Mouse (Mus musculus): ENCODE measurements at regions not wholly inside any gene's neighbourhood (a gene's known extent, or its start where the extent isn't known, plus 50 kb on each side); places are given as distances from the start of the nearest gene placed in this dataset.

DNA sequence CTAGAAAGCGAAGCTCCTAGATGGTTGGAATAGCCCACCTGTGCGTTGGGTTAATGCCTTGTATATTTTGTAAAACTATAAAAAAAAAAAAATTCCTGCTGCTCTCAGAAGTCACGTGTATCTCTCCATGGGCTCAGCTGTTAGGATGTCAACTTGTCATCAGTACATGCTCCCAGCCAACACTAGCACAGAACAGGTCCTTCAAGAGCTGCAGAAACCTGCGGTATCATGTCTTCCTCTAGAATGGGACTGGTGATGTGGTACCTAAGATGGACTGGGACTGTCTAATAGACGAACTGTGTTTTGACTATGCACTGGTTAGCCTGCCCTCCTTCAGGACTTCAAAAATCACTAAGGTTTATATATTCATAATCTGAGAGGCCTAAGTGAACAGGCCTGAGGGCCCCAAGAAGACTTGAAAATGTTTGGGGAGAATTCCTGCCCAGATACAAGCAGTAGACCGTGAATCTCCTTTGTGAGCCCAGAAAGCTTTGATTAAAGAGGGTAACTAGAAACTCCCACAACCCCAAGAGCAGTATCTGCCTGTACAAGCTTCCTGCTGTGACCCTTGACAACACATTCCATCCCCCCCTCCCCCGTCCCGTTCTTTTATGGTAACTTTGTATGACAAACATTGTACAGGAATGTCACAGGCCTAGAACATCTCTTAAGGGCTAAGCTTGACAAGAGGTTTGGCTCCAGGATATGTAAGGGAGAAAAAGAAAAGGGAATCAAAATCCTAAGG is 152.1 kb downstream of the Sox4 start:
- no peak for ATAC-seq (replicated peaks; ENCODE audit: insufficient number of reproducible peaks, low FRiP score, low TSS enrichment, poor library complexity, severe bottlenecking)

DNA sequence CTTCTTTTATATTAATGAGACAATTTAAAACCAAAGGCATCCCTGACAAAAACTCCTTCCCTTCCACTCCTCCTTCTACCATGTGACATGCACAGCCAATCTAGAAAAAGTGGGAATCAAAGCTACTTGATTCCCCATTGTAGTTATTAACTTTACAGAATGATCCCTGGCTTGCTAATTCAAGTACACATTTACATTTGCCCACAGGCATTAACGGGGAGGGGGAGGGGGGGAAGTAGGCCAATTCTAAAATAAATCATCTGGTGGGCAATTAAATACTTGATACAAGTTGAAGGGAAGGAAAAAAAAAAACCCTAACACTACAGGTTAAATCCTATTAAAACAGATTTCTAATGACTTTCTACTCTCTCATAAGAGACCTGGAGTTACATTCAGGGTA is 152.8 kb downstream of the Sox4 start:
- ATAC-seq (replicated peaks; ENCODE audit: insufficient number of reproducible peaks, low FRiP score, low TSS enrichment, poor library complexity, severe bottlenecking): no peak

DNA sequence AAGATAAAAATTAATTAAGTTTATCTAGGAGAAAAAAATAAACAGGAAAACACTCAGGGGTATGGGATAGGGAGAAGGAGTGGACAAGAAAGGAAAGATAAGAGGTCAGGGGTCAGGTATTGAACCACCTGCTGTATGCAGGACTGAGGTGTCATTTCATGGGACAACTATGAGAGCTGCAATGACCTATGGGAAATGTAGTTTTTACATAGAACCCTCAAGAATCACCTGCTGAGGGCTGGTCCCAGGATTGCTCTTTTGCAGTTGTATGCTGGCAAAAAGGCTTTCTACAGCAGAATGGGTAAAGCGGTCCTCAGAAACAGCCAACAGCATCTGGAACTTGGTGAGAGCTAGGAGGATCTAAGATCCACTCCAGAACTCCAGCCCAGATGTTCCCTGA is 154.0 kb downstream of the Sox4 start:
- no peak for ATAC-seq (replicated peaks; ENCODE audit: insufficient number of reproducible peaks, low FRiP score, low TSS enrichment, poor library complexity, severe bottlenecking)

DNA sequence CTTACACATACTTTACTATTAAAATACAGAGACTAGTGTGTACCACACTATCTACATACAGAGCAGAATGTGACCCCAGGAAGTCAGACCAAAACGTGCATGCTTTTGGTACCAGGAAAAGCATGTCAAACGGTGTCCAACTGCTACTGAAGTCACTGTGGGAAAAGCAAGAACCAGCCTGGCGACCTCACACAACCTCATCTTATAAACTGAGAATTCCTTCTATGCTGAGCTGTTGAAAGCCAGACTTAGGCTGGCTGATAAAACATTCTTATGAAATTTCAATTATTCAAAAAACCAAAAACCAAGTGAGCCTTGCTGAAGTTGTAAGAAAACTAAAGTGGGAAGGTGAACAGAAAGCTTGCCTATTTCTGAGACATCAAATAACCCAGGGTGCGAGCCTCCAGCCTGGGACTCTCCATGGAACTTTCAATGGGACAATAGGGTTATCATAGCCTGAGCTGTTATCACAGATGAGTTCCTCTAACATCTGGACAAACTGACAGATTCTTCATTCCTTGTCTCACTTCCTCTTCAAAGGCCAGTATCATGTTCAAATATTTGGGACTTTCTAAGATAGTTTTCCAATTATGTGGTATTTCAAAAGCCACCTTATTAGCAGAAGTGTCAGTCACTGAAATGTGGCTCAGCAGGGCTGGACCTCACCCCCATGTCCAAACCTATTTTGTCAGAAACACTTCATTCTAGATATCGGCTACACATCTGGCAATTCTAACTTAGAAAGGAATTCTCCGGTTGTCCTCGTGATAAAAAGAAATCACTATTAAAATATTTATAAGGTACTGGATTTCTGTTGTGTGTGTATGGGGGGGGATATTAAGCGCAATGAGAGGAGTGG is 155.7 kb downstream of the Sox4 start:
- ATAC-seq (replicated peaks; ENCODE audit: insufficient number of reproducible peaks, low FRiP score, low TSS enrichment, poor library complexity, severe bottlenecking): no peak

DNA sequence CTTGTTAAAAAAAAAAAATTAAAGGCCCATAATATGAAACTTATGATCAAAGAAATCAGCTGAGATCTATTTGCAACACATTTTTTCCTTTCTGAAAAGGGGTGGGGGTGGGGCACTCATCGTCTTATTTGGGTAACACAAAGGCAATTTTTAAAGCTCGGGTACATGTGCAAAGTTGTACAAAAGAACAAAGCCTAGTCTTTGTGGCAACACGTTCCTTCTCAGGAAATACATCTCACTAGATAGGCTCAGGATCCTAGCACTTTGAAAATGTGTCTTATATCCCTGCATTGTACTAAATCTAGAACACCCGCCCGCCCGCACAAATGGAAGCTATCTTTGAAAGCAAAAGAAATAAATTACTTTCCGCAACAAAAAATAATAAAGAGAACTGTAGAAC is 158.2 kb downstream of the Sox4 start:
- ATAC-seq (replicated peaks; ENCODE audit: insufficient number of reproducible peaks, low FRiP score, low TSS enrichment, poor library complexity, severe bottlenecking): no peak

DNA sequence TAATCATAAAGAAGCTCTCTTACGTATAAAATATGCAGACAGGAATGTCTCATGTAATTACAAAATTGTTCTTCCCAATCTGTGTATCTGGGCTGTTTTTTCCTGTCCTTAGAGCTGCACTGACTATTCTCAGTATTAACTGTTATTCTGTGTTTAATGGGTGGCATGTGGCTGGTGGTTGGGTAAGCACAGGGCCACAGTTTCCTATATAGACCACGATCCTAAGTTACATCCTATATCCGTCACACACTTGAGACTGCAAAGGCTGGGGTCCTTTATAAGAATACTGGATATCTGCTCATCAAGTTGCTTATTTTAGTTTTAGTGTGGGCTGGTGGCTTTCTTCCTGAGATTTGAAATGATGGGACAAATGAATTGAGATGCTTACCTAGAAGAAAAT is 159.0 kb downstream of the Sox4 start:
- no peak for ATAC-seq (replicated peaks; ENCODE audit: insufficient number of reproducible peaks, low FRiP score, low TSS enrichment, poor library complexity, severe bottlenecking)

DNA sequence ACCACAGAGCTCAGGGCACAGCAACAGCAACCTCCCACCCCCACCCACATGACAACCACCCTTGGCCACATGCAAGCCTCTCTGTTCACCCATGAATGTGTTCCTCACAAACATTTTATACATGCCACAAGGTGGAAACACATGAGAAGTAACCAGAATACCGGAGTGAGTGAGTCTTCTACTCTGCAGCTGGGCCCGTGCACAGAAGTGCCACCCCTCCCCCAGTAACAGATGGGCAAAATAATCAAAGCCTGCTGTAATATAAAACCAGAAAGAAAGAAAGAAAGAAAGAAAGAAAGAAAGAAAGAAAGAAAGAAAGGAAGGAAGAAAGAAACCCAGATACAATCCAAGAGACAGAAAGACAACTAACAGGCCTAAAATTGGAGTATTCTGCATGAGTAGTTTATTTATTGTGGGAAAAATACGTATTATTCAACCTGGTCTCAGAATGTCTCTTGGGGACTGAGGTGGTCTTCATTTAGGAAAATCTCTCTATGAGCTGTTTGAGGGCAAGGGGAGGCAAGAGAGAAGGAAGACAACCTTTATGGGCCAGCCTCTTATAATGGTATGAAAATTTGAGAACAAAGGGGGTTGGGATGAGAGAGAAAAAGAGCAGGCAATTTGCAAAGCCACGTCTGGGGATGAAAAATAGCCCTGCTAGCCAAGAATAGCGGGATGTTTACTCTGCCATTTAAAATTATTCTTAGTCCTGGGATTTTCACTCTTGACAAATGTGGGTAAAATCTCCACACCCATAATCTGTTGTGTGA is 160.2 kb downstream of the Sox4 start:
- no peak for ATAC-seq (replicated peaks; ENCODE audit: insufficient number of reproducible peaks, low FRiP score, low TSS enrichment, poor library complexity, severe bottlenecking)

DNA sequence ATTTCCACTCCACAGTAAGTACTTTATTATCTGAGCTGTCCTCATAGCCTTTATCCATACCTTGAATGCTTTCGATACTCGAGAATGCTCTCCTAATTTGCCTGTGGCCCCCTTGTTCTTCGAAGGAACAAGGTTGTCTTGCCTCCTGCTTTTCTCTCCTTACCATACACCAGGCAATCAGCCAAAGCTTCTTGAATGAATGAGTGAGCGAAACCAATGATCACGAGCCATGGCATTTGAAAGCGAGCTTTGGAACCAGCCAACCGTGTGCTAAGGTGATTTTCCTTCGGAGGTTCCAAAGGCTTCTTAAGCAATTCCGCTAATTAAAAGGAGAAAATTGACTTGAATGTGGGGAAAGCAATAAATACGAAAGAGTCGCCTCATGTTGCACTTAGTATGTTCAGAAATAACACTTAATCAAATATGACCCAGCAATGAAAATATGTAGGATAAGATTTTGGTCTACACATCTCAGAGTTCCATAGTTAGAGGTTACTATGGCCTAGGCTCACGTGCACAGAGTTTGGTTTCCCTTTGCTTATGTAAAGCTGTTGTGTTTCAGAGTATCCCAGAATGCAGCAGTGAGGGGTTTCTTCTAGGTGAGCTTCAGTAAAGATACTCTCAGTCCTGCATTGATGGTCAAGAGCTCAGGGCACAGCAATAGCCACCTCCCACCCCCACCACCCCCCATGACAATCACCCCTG is 160.9 kb downstream of the Sox4 start:
- ATAC-seq (replicated peaks; ENCODE audit: insufficient number of reproducible peaks, low FRiP score, low TSS enrichment, poor library complexity, severe bottlenecking): no peak

DNA sequence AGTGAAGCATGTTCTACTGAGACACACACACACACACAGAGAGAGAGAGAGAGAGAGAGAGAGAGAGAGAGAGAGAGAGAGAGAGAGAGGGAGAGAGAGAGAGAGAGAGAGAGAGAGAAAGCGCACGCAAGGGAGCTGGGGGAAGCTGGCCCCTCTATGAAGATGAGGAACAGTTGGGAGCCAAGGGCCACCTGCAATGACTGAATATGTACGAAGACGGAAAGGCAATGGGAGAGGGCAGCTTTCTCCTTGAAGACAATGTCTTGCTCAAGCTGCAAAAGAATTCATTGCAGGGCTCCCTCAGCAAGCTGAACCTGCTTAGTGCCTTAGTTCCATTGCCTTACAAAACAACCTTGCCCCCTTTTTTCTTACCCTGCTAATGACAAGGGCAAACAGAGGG is 163.1 kb downstream of the Sox4 start:
- no peak for ATAC-seq (replicated peaks; ENCODE audit: insufficient number of reproducible peaks, low FRiP score, low TSS enrichment, poor library complexity, severe bottlenecking)

DNA sequence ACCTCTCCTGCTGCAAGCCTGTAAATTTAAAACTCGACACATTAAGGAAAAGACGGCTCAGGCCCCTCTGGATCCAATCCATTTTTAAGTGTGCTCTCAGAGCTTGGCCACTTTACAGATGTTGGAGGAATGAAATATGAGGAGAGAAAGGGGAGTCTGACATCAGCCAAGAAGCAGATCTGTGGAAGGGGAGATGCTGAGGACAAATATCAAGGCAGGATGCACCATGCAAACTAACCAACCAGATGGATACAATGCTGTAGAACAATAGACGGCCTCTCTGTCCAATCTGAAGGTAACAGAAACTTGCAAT is 166.2 kb downstream of the Sox4 start:
- ATAC-seq (replicated peaks; ENCODE audit: insufficient number of reproducible peaks, low FRiP score, low TSS enrichment, poor library complexity, severe bottlenecking): no peak

DNA sequence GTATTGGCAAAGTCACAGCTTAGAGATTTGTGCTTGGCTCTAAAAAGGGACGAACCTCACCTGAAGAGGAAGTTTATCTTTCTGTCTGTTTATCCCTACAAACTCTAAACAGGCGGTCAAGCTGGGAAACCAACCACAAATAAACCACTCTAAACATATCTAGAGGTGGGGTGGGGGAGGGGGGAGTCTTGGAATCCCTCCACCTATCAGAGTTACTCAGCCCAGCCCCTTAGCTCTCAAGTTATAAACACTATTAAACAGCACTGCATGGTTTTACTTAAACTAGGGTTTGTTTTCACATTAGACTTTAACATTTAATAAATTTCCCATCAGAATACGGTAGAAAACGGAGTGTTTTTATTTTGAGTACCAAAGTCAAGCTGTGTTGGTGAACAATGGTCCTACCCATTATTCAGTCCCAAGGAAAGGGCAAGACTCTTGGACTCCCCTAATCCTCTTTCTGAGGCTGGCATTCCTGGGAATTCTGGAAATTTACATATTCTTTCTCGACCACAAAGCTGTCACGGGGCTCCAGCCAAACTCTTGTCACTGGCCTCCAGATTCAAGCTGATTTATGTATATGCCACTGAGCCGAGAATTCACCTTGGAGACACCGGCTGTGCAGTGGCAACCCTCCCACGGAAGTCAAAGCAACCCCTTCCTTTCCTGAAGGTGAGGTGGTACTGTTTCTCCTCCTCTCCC is 166.7 kb downstream of the Sox4 start:
- no peak for ATAC-seq (replicated peaks; ENCODE audit: insufficient number of reproducible peaks, low FRiP score, low TSS enrichment, poor library complexity, severe bottlenecking)

DNA sequence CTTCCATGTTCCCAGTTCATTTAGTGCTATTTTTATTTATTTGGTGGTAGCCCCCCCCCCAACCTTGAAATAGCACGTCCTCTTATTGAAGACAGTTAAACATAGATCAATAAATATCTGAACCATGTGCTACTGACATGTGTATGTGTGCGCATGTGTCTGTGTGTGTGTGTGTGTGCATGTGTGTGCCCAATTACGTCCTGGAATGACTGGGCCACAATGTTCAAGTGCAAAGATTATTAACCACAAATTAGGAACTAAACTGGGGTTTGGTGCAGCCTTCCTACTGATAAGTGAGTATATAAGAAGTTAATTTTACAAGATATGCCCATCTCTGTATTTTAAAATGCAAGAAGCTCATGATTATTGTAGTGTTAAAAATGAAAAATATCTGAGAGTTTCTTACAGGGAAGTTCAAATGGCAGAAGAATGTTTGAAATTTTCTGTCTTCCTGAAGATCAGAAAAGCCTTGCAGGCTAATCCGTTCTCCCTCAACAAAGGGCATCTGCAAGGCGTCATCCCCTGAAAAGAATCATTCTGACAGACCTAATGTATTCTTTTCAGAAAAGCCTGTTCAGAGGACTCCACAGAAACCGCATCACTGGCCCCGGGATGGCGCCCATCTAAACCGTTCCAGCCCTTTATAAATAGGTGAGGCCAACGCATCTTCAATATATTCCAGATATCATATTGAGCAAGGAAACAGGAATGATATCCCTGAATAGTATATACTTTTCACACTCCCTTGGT is 170.8 kb downstream of the Sox4 start:
- ATAC-seq (replicated peaks; ENCODE audit: insufficient number of reproducible peaks, low FRiP score, low TSS enrichment, poor library complexity, severe bottlenecking): no peak

DNA sequence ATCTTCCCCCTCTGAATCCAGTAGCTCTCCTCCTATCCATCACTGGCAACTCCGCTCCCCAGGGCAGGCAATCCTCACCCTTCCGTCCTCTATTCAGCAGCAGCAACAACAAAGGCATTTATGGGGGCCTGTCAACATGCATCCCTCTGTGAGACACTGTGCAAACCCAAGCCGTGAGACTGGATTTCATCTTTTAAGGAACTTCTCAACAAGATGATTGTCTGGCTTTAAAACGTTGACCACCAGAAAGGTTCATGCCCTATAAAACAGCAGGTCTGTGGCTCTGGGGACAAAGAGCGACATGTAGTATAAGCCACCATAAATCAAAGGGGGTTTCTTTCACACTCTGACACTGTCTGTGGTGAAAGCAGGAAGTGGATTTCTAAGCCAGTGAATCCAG is 171.4 kb downstream of the Sox4 start:
- ATAC-seq (replicated peaks; ENCODE audit: insufficient number of reproducible peaks, low FRiP score, low TSS enrichment, poor library complexity, severe bottlenecking): no peak

DNA sequence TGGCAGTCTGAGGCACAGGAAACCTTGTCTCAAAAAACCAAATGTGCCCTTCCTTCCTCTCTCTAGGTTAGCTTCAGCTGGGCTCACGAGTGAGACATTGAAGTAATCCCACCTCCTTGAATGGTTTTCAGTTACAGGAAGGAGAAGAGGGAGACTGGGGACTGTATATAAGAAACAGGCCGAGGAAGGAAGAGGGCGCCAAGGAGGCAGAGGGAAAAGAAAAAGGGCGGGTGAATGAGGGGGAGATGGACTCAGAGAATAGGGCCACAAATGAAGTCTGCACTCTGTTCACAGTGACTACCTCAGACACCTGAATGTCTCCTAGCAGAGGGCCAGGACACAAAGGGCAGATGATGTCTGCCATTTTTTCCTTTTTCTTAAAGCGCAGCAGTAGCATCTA is 171.9 kb downstream of the Sox4 start:
- ATAC-seq (replicated peaks; ENCODE audit: insufficient number of reproducible peaks, low FRiP score, low TSS enrichment, poor library complexity, severe bottlenecking): no peak

DNA sequence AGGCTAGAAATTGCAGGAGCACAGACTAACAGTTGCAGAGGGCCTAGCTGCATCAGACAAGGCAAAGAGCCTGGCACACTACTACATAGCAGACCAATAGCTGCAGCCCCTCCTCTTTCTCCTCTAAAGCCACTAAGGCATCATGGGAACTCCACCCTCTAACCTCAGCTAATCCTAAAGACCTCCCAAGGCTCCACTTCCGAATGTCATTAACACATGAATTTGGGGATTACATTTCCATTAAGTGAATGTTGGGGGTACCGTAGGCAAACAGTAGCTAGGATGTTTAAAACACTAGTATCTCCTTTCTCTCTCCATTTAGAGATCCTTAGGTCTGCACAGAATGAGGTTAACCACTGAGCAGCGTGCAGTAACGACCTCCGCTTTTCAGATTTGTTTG is 173.1 kb downstream of the Sox4 start:
- no peak for ATAC-seq (replicated peaks; ENCODE audit: insufficient number of reproducible peaks, low FRiP score, low TSS enrichment, poor library complexity, severe bottlenecking)

DNA sequence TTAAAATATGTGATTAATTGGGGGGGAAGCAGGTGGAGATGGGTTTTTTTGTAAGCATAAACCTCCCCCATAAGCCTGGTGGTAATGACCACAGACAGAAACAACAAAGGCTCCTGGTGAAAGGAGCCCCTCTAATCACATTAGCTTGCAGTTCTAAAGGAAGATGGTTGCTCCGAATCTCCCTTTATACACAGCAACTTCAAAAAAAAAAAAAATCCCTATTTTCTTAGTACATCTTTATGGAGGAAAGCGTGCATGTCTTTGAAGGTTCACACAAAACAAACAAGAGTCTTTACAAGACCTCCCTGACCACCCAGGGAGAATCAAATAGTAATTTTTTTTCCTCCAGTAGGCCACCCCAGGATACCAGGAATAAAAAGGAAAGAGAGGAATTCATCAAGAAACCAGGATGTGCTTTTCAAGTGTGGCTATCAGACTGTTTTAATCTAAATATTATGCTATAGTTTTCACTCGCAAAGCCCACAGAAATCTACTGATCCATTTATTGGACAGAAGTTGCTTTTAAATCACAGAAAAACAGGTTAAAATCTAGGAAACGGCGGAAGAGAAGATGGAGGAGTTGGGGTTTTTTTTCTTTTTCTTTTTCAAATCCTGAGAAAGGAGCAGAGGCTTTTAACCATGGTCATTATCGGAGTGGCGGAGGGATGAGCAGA is 178.2 kb downstream of the Sox4 start:
- no peak for ATAC-seq (replicated peaks; ENCODE audit: insufficient number of reproducible peaks, low FRiP score, low TSS enrichment, poor library complexity, severe bottlenecking)

DNA sequence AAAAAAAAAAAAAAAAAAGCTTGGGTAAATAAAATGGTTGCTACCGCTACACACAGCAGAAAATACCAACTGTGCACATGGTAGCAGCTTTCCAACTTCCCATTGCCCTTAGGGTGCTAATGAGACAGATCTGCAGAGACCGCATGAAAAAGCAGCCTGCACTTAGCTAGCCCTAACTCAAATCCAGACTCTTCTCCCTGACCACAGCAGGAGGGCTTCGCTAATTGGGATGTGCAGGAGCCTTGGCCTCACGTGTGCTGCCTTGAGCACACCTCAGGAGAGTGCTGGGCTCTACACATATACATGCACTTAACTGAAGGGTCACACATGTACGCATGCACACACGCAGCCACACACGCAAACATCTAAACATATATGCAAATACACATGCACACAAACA is 178.9 kb downstream of the Sox4 start:
- no peak for ATAC-seq (replicated peaks; ENCODE audit: insufficient number of reproducible peaks, low FRiP score, low TSS enrichment, poor library complexity, severe bottlenecking)
